Mouse (Mus musculus): ENCODE data around the gene Gpc5. TPM values are rescaled to one million over a fixed set of nuclear protein-coding genes. Genes with fewer than 3 reads are reported as not detected.

The Gpc5 gene
- total and polyA plus RNA-seq, 3 experiments = 0.14 TPM; not detected in 2

DNA sequence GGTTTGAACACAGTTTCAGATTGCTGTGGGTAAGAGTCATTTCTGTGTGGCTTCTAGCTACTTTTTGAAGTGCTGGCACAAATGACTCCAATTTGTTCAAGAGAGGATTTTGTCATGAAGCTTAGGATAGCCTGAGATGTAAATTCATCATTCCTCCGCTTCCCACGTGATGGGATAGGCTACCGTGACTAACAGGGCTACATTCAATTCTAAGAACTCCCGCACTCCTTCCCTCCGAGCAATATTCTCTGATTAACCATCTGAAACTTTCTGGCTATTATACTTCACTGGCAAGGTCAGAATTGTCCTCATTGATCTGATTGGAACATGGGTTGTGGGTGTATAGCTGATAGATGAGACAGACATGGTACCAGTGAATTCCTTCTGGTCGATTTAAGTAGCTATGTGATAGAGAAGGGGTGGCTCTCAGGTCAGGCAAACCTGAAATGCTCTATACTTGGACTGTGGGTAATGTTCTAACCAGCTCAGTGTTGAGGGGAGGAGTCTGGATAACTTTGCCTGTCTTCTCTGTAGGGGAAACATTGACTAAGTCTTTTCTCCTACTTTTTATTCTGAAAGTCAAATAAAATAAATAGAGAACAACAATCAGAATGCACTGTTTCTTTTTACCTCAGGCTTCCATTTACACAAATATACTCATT lies 319.6 kb downstream of the Gpc5 start:
- Histone ChIP-seq H3K27me3 (replicated peaks) (no peaks in the 10 kb centered on the region), H3K9me3 (replicated peaks; ENCODE audit: low read length) (peaks cover 2% of the 10 kb centered on the region), H3K27ac (ENCODE audit: insufficient read depth, low read depth) (no peak overlapping the region), H3K79me2 (replicated peaks; ENCODE audit: control insufficient read depth, extremely low read depth, insufficient read depth, poor library complexity, severe bottlenecking) (no peaks in the 10 kb centered on the region), H3K4me2 (ENCODE audit: insufficient read depth, low read depth, poor library complexity, severe bottlenecking) (no peak overlapping the region), H3K4me1 (ENCODE audit: control insufficient read depth in 1 of 2, insufficient read depth in 2 of 2) (no peaks in the 10 kb centered on the region), H3K9ac (ENCODE audit: insufficient read depth, low read depth) (no peak overlapping the region), H3K4me3 (replicated peaks in 1 of 3; ENCODE audit: low read depth in 2 of 3, low read length in 2 of 3, poor library complexity in 1 of 3) (no peak overlapping the region), H3K36me3 (replicated peaks in 1 of 2; ENCODE audit: control insufficient read depth in 1 of 2, insufficient read depth in 1 of 2, low read length in 1 of 2) (no peaks in the 10 kb centered on the region)
- dilution Hi-C loops (cut with MboI; ENCODE audit: extremely low pct_ligation_motif_present, extremely low pct_unique_long_range_greater_than_20kb, low sequenced_read_pairs) (no loop called here), in situ Hi-C loops (cut with MboI; ENCODE audit: low pct_ligation_motif_present, low pct_unique_long_range_greater_than_20kb, low sequenced_read_pairs) (no loop called here)
- TF ChIP-seq MEF2A (IDR thresholded peaks at IDR 0.05; ENCODE audit: borderline replicate concordance, low read depth, low read length) = no peak
- no peak for DNase-seq (ENCODE audit: extremely low read depth)

DNA sequence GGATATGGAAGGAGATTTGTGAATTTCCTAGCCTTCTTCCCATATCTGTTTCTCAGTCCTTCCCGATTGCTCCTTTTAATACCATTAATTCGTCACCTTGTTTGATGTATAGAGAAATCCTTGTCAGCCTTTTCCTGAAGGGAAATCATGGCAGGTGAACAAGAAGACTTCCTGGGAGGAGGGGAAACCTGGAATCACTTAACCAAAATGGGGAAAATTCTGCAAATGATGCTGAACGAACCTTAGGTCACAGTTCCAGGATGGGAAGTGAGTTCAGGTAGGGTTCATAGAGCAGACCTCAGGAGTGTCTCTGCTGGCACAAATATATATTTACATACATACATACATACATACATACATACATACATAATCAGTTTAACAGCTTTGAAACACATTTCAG lies 320.8 kb downstream of the Gpc5 start:
- H3K27me3 ChIP-seq (replicated peaks) = no peaks in the 10 kb centered on the region
- no peaks in the 10 kb centered on the region for H3K79me2 ChIP-seq (replicated peaks; ENCODE audit: control insufficient read depth, extremely low read depth, insufficient read depth, poor library complexity, severe bottlenecking)
- no peaks in the 10 kb centered on the region for H3K4me1 ChIP-seq (ENCODE audit: control insufficient read depth in 1 of 2, insufficient read depth in 2 of 2)
- no peak overlapping the region for H3K4me2 ChIP-seq (ENCODE audit: insufficient read depth, low read depth, poor library complexity, severe bottlenecking)
- in situ Hi-C loops (cut with MboI; ENCODE audit: low pct_ligation_motif_present, low pct_unique_long_range_greater_than_20kb, low sequenced_read_pairs) (no loop called here), dilution Hi-C loops (cut with MboI; ENCODE audit: extremely low pct_ligation_motif_present, extremely low pct_unique_long_range_greater_than_20kb, low sequenced_read_pairs) (no loop called here)
- no peak overlapping the region for H3K4me3 ChIP-seq (replicated peaks in 1 of 3; ENCODE audit: low read depth in 2 of 3, low read length in 2 of 3, poor library complexity in 1 of 3)
- no peak overlapping the region for H3K27ac ChIP-seq (ENCODE audit: insufficient read depth, low read depth)
- no peak for DNase-seq (ENCODE audit: extremely low read depth)
- TF ChIP-seq NELFE (IDR thresholded peaks at IDR 0.05; ENCODE audit: low read depth, low read length) (no peak), ZNF384 (IDR thresholded peaks at IDR 0.05; ENCODE audit: low read depth, low read length) (no peak), RCOR1 (conservative IDR thresholded peaks at IDR 0.05; ENCODE audit: low read depth, low read length) (no peak), CHD1 (IDR thresholded peaks at IDR 0.05; ENCODE audit: low read depth, low read length) (no peak), ETS1 (conservative IDR thresholded peaks at IDR 0.05; ENCODE audit: low read depth, low read length) (no peak), USF2 (conservative IDR thresholded peaks at IDR 0.05; ENCODE audit: low read depth, low read length) (no peak), TCF12 (IDR thresholded peaks at IDR 0.05; ENCODE audit: low read depth, low read length) (no peak), CHD2 (IDR thresholded peaks at IDR 0.05; ENCODE audit: low read length) (no peak)
- H3K9ac ChIP-seq (ENCODE audit: insufficient read depth, low read depth) = no peak overlapping the region
- H3K36me3 ChIP-seq (replicated peaks in 1 of 2; ENCODE audit: control insufficient read depth in 1 of 2, insufficient read depth in 1 of 2, low read length in 1 of 2) = no peaks in the 10 kb centered on the region
- H3K9me3 ChIP-seq (replicated peaks; ENCODE audit: low read length) = no peaks in the 10 kb centered on the region

DNA sequence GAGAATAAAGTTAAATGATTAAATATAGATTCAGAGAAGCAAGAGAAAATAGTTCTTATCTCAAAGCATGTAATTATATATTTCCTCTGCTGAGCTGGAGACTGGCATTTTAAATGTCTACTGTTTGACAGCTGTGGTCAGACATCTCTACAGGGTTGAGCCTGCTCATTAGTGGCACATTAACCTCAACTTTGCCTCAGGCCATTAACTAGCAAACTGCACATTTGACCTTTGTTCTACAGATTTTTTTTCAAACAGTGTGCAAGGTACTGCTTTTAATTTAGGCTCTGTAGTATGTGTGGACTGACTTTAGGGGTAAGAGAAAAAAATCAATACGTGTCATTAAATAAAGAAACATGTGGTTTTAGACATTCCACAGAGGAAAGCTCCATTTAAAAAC lies 321.4 kb downstream of the Gpc5 start:
- TF ChIP-seq MAZ (IDR thresholded peaks at IDR 0.05; ENCODE audit: low read depth, low read length) (no peak), ELF1 (IDR thresholded peaks at IDR 0.05; ENCODE audit: low read depth, low read length) (no peak), CHD1 (IDR thresholded peaks at IDR 0.05; ENCODE audit: low read depth, low read length) (no peak), MEF2A (IDR thresholded peaks at IDR 0.05; ENCODE audit: borderline replicate concordance, low read depth, low read length) (no peak), MXI1 (IDR thresholded peaks at IDR 0.05; ENCODE audit: low read depth, low read length) (no peak), JUN (IDR thresholded peaks at IDR 0.05; ENCODE audit: insufficient read depth, low read depth, low read length) (no peak), ZC3H11A (IDR thresholded peaks at IDR 0.05; ENCODE audit: low read depth, low read length) (no peak), ETS1 (conservative IDR thresholded peaks at IDR 0.05; ENCODE audit: low read depth, low read length) (no peak)
- dilution Hi-C loops (cut with MboI; ENCODE audit: extremely low pct_ligation_motif_present, extremely low pct_unique_long_range_greater_than_20kb, low sequenced_read_pairs) = no loop called here
- Histone ChIP-seq H3K9me3 (replicated peaks; ENCODE audit: low read length) (no peaks in the 10 kb centered on the region), H3K9ac (ENCODE audit: insufficient read depth, low read depth) (no peak overlapping the region), H3K36me3 (replicated peaks in 1 of 2; ENCODE audit: control insufficient read depth in 1 of 2, insufficient read depth in 1 of 2, low read length in 1 of 2) (no peaks in the 10 kb centered on the region), H3K4me1 (ENCODE audit: control insufficient read depth in 1 of 2, insufficient read depth in 2 of 2) (no peaks in the 10 kb centered on the region), H3K4me2 (ENCODE audit: insufficient read depth, low read depth, poor library complexity, severe bottlenecking) (no peak overlapping the region), H3K27ac (ENCODE audit: insufficient read depth, low read depth) (no peak overlapping the region), H3K27me3 (replicated peaks) (no peaks in the 10 kb centered on the region), H3K79me2 (replicated peaks; ENCODE audit: control insufficient read depth, extremely low read depth, insufficient read depth, poor library complexity, severe bottlenecking) (no peaks in the 10 kb centered on the region), H3K4me3 (replicated peaks in 1 of 3; ENCODE audit: low read depth in 2 of 3, low read length in 2 of 3, poor library complexity in 1 of 3) (no peak overlapping the region)
- DNase-seq (ENCODE audit: extremely low read depth) = no peak
- in situ Hi-C loops (cut with MboI; ENCODE audit: low pct_ligation_motif_present, low pct_unique_long_range_greater_than_20kb, low sequenced_read_pairs) = no loop called here

Data from CH12.LX (cell line).